Comparison of ENCODE assay signal across 18 mouse cellular contexts in genomic region chr11:53871786-53872507, GRCm38 (mm10). TPM values are rescaled to one million over a fixed set of nuclear protein-coding genes. Genes with fewer than 3 reads are reported as not detected.
DNase-seq lines count a peak whose midpoint lies in the region; ATAC-seq and TF ChIP-seq lines count a peak whose summit lies in the region.
"Had no signal": no experiment of that assay in that cellular context is flagged by ENCODE, and none has a peak within 500 bp of the region (broad histone marks: within the 10 kb centered on the region; RNA-seq: fewer than 3 reads in every experiment).

No protein-coding gene starts in this region.

- H3K4me3 ChIP-seq in kidney, adult 2 months (ENCODE audit: insufficient read depth, low read depth, low read length), result no peak overlapping the region
- H3K4me3 ChIP-seq in spleen, adult 2 months (ENCODE audit: extremely low read depth, insufficient read depth, insufficient read length), result no peak overlapping the region
- H3K4me3 ChIP-seq in neural tube, embryonic 15.5 days (replicated peaks), result no peak overlapping the region
- H3K4me3 ChIP-seq: embryonic facial prominence, embryonic 13.5 days; midbrain, embryonic 15.5 days had no signal

- no peak for TF ChIP-seq CTCF in kidney, adult 2 months (conservative IDR thresholded peaks at IDR 0.05; ENCODE audit: insufficient read depth, insufficient read length, low read depth, low read length)
- no peak for TF ChIP-seq CTCF in spleen, adult 2 months (IDR thresholded peaks at IDR 0.05; ENCODE audit: extremely low read depth, insufficient read depth, insufficient read length, insufficient replicate concordance)

- H3K36me3 ChIP-seq in kidney, adult 2 months (ENCODE audit: control insufficient read depth, insufficient read depth, low read length), result peaks cover 24% of the 10 kb centered on the region
- H3K36me3 ChIP-seq in spleen, adult 2 months (ENCODE audit: control insufficient read depth, insufficient read depth, low read length), result peaks cover 10% of the 10 kb centered on the region
- peaks cover 34% of the 10 kb centered on the region for H3K36me3 ChIP-seq in neural tube, embryonic 15.5 days

- no peak for TF ChIP-seq POLR2A in kidney, adult 2 months (IDR thresholded peaks at IDR 0.05; ENCODE audit: low read depth, low read length)
- no peak for TF ChIP-seq POLR2A in spleen, adult 2 months (IDR thresholded peaks at IDR 0.05; ENCODE audit: low read depth, low read length)

- H3K9ac ChIP-seq in neural tube, embryonic 15.5 days (replicated peaks), result no peak overlapping the region
- H3K9ac ChIP-seq: embryonic facial prominence, embryonic 13.5 days; hindbrain, embryonic 14.5 days; lung, embryonic 14.5 days; midbrain, embryonic 15.5 days had no signal

- no peak for ATAC-seq in neural tube, embryonic 15.5 days (ENCODE audit: low FRiP score)
- ATAC-seq: intestine, embryonic 16.5 days; midbrain, embryonic 15.5 days had no signal

- no peaks in the 10 kb centered on the region for H3K27me3 ChIP-seq in kidney, adult 2 months (replicated peaks; ENCODE audit: control insufficient read depth, insufficient read depth, low read length)
- H3K27me3 ChIP-seq in spleen, adult 2 months (ENCODE audit: control insufficient read depth, insufficient read depth, low read length), result no peaks in the 10 kb centered on the region
- H3K27me3 ChIP-seq in neural tube, embryonic 15.5 days (replicated peaks), result no peaks in the 10 kb centered on the region
- H3K27me3 ChIP-seq: embryonic facial prominence, embryonic 13.5 days; midbrain, embryonic 15.5 days had no signal

- no peak overlapping the region for H3K4me2 ChIP-seq in neural tube, embryonic 15.5 days
- H3K4me2 ChIP-seq: embryonic facial prominence, embryonic 13.5 days; hindbrain, embryonic 14.5 days; lung, embryonic 14.5 days; midbrain, embryonic 15.5 days had no signal

- peak; percentile 69 for DNase-seq in adrenal gland, adult 2 months
- DNase-seq in adrenal gland, postnatal 10 days, result no peak
- peak; percentile 79 for DNase-seq in kidney, adult 2 months
- DNase-seq in kidney, postnatal 10 days, result no peak
- DNase-seq in spleen, adult 2 months (ENCODE audit: low read depth in 1 of 2, low spot score in 2 of 2), result no peak
- no peak for DNase-seq in spleen, postnatal 4 days (ENCODE audit: low spot score in 2 of 2)
- DNase-seq in right cerebral cortex, postnatal 4 days, result no peak
- DNase-seq: cerebellum, adult 2 months; gastrocnemius, postnatal 36 days; liver; lung, embryonic 14.5 days; thymus, postnatal 36 days had no signal

- H3K4me1 ChIP-seq in kidney, adult 2 months (ENCODE audit: control insufficient read depth, insufficient read depth, low read length), result peaks cover 24% of the 10 kb centered on the region
- H3K4me1 ChIP-seq in spleen, adult 2 months (ENCODE audit: control insufficient read depth, insufficient read depth, insufficient read length), result no peaks in the 10 kb centered on the region
- H3K4me1 ChIP-seq in neural tube, embryonic 15.5 days, result no peaks in the 10 kb centered on the region
- H3K4me1 ChIP-seq: embryonic facial prominence, embryonic 13.5 days; midbrain, embryonic 15.5 days had no signal

- 75% methylated on average over 2 of the region's 2 CpGs for WGBS in kidney, adult 2 months
- 95% methylated on average over 2 of the region's 2 CpGs for WGBS in spleen, adult 2 months
- 88% methylated on average over 2 of the region's 2 CpGs for WGBS in neural tube, embryonic 15.5 days

- H3K9me3 ChIP-seq in neural tube, embryonic 15.5 days (replicated peaks), result no peaks in the 10 kb centered on the region
- H3K9me3 ChIP-seq: embryonic facial prominence, embryonic 13.5 days; midbrain, embryonic 15.5 days had no signal

- peak overlapping the region; percentile 80 for H3K27ac ChIP-seq in kidney, adult 2 months (ENCODE audit: insufficient read depth, low read depth, low read length)
- H3K27ac ChIP-seq in spleen, adult 2 months (ENCODE audit: insufficient read depth, low read length), result peak overlapping the region; percentile 62
- H3K27ac ChIP-seq in neural tube, embryonic 15.5 days (replicated peaks), result no peak overlapping the region
- H3K27ac ChIP-seq: embryonic facial prominence, embryonic 13.5 days; hindbrain, embryonic 14.5 days; midbrain, embryonic 15.5 days had no signal

RNA-seq across cellular contexts. Expression of gene Gm12216, which starts 12.9 kb away (rescaled TPM):
- total RNA-seq in adrenal gland, adult 2 months (2021), result 10 to 100 TPM in 1 of 2 experiments, 1 to 10 TPM in 1; 8.4 to 10.8 TPM
- polyA plus RNA-seq in adrenal gland, adult 2 months (2012; rRNA removed), result 8.4 and 9.6 TPM in 2 replicates
- 1 to 10 TPM; 5.7 to 7.9 TPM for total RNA-seq in adrenal gland, postnatal 10 days (2021)
- 5.4 and 5.8 TPM in 2 replicates for polyA plus RNA-seq in kidney, adult 2 months (2012; rRNA removed)
- 6.9 and 8.1 TPM in 2 replicates for polyA plus RNA-seq in spleen, adult 2 months (2012; rRNA removed)
- 0.79 and 2.8 TPM in 2 replicates for polyA plus RNA-seq in neural tube, embryonic 15.5 days (2015; fragmentation: Nextera tagmentation; extraction: Ambion mirVana)
- polyA plus RNA-seq: embryonic facial prominence, embryonic 13.5 days; forebrain, embryonic 11.5 days; hindbrain, embryonic 14.5 days had no signal

RNA-seq across cellular contexts. Expression of gene Slc22a5, which starts 19.5 kb away (rescaled TPM):
- 10 to 100 TPM; 38.8 to 41.9 TPM for total RNA-seq in adrenal gland, adult 2 months (2021)
- 39.3 TPM in 2 replicates for polyA plus RNA-seq in adrenal gland, adult 2 months (2012; rRNA removed)
- total RNA-seq in adrenal gland, postnatal 10 days (2021), result 10 to 100 TPM; 33.7 to 40.7 TPM
- 188 and 195 TPM in 2 replicates for polyA plus RNA-seq in kidney, adult 2 months (2012; rRNA removed)
- polyA plus RNA-seq in spleen, adult 2 months (2012; rRNA removed), result 8.9 and 10.3 TPM in 2 replicates
- polyA plus RNA-seq in neural tube, embryonic 15.5 days (2015; fragmentation: Nextera tagmentation; extraction: Ambion mirVana), result 8.6 and 10.6 TPM in 2 replicates

Comparison
In these comparisons a context has a peak if more than half of its experiments do, and no peak if none do; other contexts are left out.
1. DNase-seq: peak in adrenal gland, adult 2 months (single experiment) and kidney, adult 2 months (single experiment); none in adrenal gland, postnatal 10 days (single experiment), kidney, postnatal 10 days (single experiment), spleen, adult 2 months (0 of 2), spleen, postnatal 4 days (0 of 2) and right cerebral cortex, postnatal 4 days (single experiment).